28 mouse cellular contexts compared by ENCODE assay signal in the genomic region with DNA sequence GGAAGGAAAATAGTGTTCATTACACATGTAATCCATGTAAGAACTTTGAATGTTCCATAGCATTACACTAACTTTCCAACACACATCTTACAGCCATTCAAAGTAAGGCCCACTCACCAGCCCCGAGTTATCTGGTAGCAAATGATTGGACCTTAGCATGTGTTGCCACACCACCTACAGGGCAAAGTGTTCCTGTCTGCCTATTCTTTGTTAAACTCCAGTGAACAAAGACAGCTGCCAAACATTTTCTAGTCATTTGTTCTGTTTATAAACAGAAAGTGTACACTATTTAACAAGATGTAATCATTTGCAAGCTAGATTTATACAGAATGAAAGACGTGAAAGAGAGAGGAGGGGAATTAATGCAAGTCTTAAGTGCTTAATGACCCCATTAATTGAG.
A peak's percentile ranks its signal among the peaks of the same experiment; 100 is the strongest.
DNase-seq lines count a peak whose midpoint lies in the region; ATAC-seq lines count a peak whose summit lies in the region.
"Had no signal": no experiment of that assay in that cellular context is flagged by ENCODE, and none has a peak within 500 bp of the region (broad histone marks: within the 10 kb centered on the region; RNA-seq: fewer than 3 reads in every experiment).

No protein-coding gene starts in this region.

- 41% methylated on average over 2 of the region's 2 CpGs for WGBS in forebrain, embryonic 13.5 days
- 60% methylated on average over 2 of the region's 2 CpGs for WGBS in forebrain, embryonic 11.5 days
- 61% methylated on average over 2 of the region's 2 CpGs for WGBS in kidney, embryonic 14.5 days
- WGBS in intestine, embryonic 16.5 days: 40% methylated on average over 2 of the region's 2 CpGs

- H3K9ac ChIP-seq in forebrain, embryonic 13.5 days: no peak overlapping the region
- no peak overlapping the region for H3K9ac ChIP-seq in forebrain, embryonic 11.5 days (ENCODE audit: low read length)
- no peak overlapping the region for H3K9ac ChIP-seq in kidney, embryonic 14.5 days (ENCODE audit: low read depth, low read length)
- H3K9ac ChIP-seq in intestine, embryonic 16.5 days (ENCODE audit: low read depth, low read length): no peak overlapping the region
- H3K9ac ChIP-seq: embryonic facial prominence, embryonic 15.5 days; forebrain, embryonic 15.5 days; heart, embryonic 13.5 days; hindbrain, embryonic 15.5 days; limb, embryonic 15.5 days; stomach, embryonic 15.5 days had no signal

- H3K9me3 ChIP-seq in forebrain, embryonic 13.5 days (replicated peaks): no peaks in the 10 kb centered on the region
- no peaks in the 10 kb centered on the region for H3K9me3 ChIP-seq in forebrain, embryonic 11.5 days (ENCODE audit: control insufficient read depth, low read length)
- H3K9me3 ChIP-seq in kidney, embryonic 14.5 days (ENCODE audit: control insufficient read depth, low read length): no peaks in the 10 kb centered on the region
- H3K9me3 ChIP-seq in intestine, embryonic 16.5 days (ENCODE audit: control insufficient read depth, low read length): no peaks in the 10 kb centered on the region
- H3K9me3 ChIP-seq: embryonic facial prominence, embryonic 10.5 days; embryonic facial prominence, embryonic 15.5 days; forebrain, embryonic 15.5 days; heart, embryonic 13.5 days; hindbrain, embryonic 10.5 days; hindbrain, embryonic 15.5 days; limb, embryonic 10.5 days; limb, embryonic 15.5 days; stomach, embryonic 15.5 days had no signal

- peak; percentile 30; the same call in 1 of the 2 replicates for ATAC-seq in forebrain, embryonic 13.5 days
- ATAC-seq in forebrain, embryonic 11.5 days (replicated peaks; ENCODE audit: low FRiP score): no peak
- ATAC-seq in kidney, embryonic 14.5 days (ENCODE audit: low FRiP score, low TSS enrichment): no peak
- ATAC-seq in intestine, embryonic 16.5 days: peak; percentile 78

- no peak for DNase-seq in forebrain, embryonic 11.5 days (ENCODE audit: low spot score)
- peak; percentile 52 to 56 for DNase-seq in kidney, adult 8-10 months
- DNase-seq in kidney, postnatal 25 days: peak; percentile 39 to 58
- no peak for DNase-seq in heart, postnatal 36 days
- no peak for DNase-seq in gastrocnemius, adult 8-10 months (ENCODE audit: low spot score in 2 of 2)
- DNase-seq: adrenal gland, adult 8-10 months; cerebellum, adult 8-10 months; cerebellum, postnatal 25 days; gastrocnemius, postnatal 10 days; heart, postnatal 10 days; lung, adult 2 months; lung, postnatal 10 days; midbrain, embryonic 14.5 days; thymus, postnatal 14 days had no signal

- intact Hi-C loops in heart, postnatal 36 days (cut with DNase I): no loop called here

- no peak overlapping the region for H3K4me2 ChIP-seq in forebrain, embryonic 13.5 days
- H3K4me2 ChIP-seq in forebrain, embryonic 11.5 days (ENCODE audit: low read depth, low read length, severe bottlenecking): no peak overlapping the region
- H3K4me2 ChIP-seq in kidney, embryonic 14.5 days (replicated peaks; ENCODE audit: low read depth, low read length): no peak overlapping the region
- H3K4me2 ChIP-seq in intestine, embryonic 16.5 days (ENCODE audit: low read depth, low read length): no peak overlapping the region
- H3K4me2 ChIP-seq: embryonic facial prominence, embryonic 15.5 days; forebrain, embryonic 15.5 days; heart, embryonic 13.5 days; hindbrain, embryonic 15.5 days; limb, embryonic 15.5 days; stomach, embryonic 15.5 days had no signal

- no peaks in the 10 kb centered on the region for H3K27me3 ChIP-seq in forebrain, embryonic 13.5 days
- H3K27me3 ChIP-seq in forebrain, embryonic 11.5 days (ENCODE audit: control insufficient read depth, insufficient read depth, low read length): no peaks in the 10 kb centered on the region
- H3K27me3 ChIP-seq in kidney, embryonic 14.5 days (ENCODE audit: control insufficient read depth, insufficient read depth, low read length): no peaks in the 10 kb centered on the region
- no peaks in the 10 kb centered on the region for H3K27me3 ChIP-seq in intestine, embryonic 16.5 days (replicated peaks; ENCODE audit: control insufficient read depth, insufficient read depth, low read length)
- H3K27me3 ChIP-seq: CH12.LX; embryonic facial prominence, embryonic 15.5 days; forebrain, embryonic 15.5 days; heart, embryonic 13.5 days; hindbrain, embryonic 15.5 days; limb, embryonic 15.5 days; stomach, embryonic 15.5 days had no signal

- no peaks in the 10 kb centered on the region for H3K36me3 ChIP-seq in forebrain, embryonic 13.5 days (ENCODE audit: poor library complexity, severe bottlenecking)
- no peaks in the 10 kb centered on the region for H3K36me3 ChIP-seq in forebrain, embryonic 11.5 days (ENCODE audit: control insufficient read depth, insufficient read depth, low read length)
- no peaks in the 10 kb centered on the region for H3K36me3 ChIP-seq in kidney, embryonic 14.5 days (ENCODE audit: control insufficient read depth, insufficient read depth, low read length)
- H3K36me3 ChIP-seq in intestine, embryonic 16.5 days (ENCODE audit: control insufficient read depth, insufficient read depth, low read length): no peaks in the 10 kb centered on the region
- H3K36me3 ChIP-seq: embryonic facial prominence, embryonic 10.5 days; embryonic facial prominence, embryonic 15.5 days; forebrain, embryonic 15.5 days; heart, embryonic 13.5 days; hindbrain, embryonic 10.5 days; hindbrain, embryonic 15.5 days; limb, embryonic 10.5 days; limb, embryonic 15.5 days; stomach, embryonic 15.5 days had no signal

- no peak overlapping the region for H3K27ac ChIP-seq in forebrain, embryonic 13.5 days
- no peak overlapping the region for H3K27ac ChIP-seq in forebrain, embryonic 11.5 days (ENCODE audit: low read depth, low read length)
- no peak overlapping the region for H3K27ac ChIP-seq in kidney, embryonic 14.5 days (ENCODE audit: low read depth, low read length)
- H3K27ac ChIP-seq in intestine, embryonic 16.5 days (ENCODE audit: low read length): no peak overlapping the region; the same call in 1 of the 2 replicates
- H3K27ac ChIP-seq: embryonic facial prominence, embryonic 10.5 days; embryonic facial prominence, embryonic 15.5 days; forebrain, embryonic 15.5 days; heart, embryonic 13.5 days; hindbrain, embryonic 10.5 days; hindbrain, embryonic 15.5 days; layer of hippocampus, adult 2 months; limb, embryonic 10.5 days; limb, embryonic 15.5 days; stomach, embryonic 15.5 days had no signal

- no peak overlapping the region for H3K4me3 ChIP-seq in forebrain, embryonic 13.5 days
- H3K4me3 ChIP-seq in forebrain, embryonic 11.5 days (ENCODE audit: low read depth, low read length): no peak overlapping the region
- no peak overlapping the region for H3K4me3 ChIP-seq in kidney, embryonic 14.5 days (ENCODE audit: low read length)
- H3K4me3 ChIP-seq in intestine, embryonic 16.5 days (ENCODE audit: low read length): no peak overlapping the region
- H3K4me3 ChIP-seq: embryonic facial prominence, embryonic 10.5 days; embryonic facial prominence, embryonic 15.5 days; forebrain, embryonic 15.5 days; heart, embryonic 13.5 days; hindbrain, embryonic 10.5 days; hindbrain, embryonic 15.5 days; layer of hippocampus, adult 2 months; limb, embryonic 10.5 days; limb, embryonic 15.5 days; stomach, embryonic 15.5 days had no signal

- H3K4me1 ChIP-seq in forebrain, embryonic 13.5 days: no peaks in the 10 kb centered on the region
- no peaks in the 10 kb centered on the region for H3K4me1 ChIP-seq in forebrain, embryonic 11.5 days (replicated peaks; ENCODE audit: control insufficient read depth, insufficient read depth, low read length)
- H3K4me1 ChIP-seq in kidney, embryonic 14.5 days (ENCODE audit: control insufficient read depth, insufficient read depth, low read length): no peaks in the 10 kb centered on the region
- H3K4me1 ChIP-seq in intestine, embryonic 16.5 days (ENCODE audit: control insufficient read depth, insufficient read depth, low read length): no peaks in the 10 kb centered on the region
- H3K4me1 ChIP-seq: embryonic facial prominence, embryonic 10.5 days; embryonic facial prominence, embryonic 15.5 days; heart, embryonic 13.5 days; hindbrain, embryonic 10.5 days; hindbrain, embryonic 15.5 days; limb, embryonic 10.5 days; limb, embryonic 15.5 days; stomach, embryonic 15.5 days had no signal

Comparison
In these comparisons a context has a peak if more than half of its experiments do, and no peak if none do; other contexts are left out.
1. ATAC-seq: peak in forebrain, embryonic 13.5 days (single experiment) and intestine, embryonic 16.5 days (single experiment); none in forebrain, embryonic 11.5 days (single experiment) and kidney, embryonic 14.5 days (single experiment).
2. DNase-seq: peak in kidney, adult 8-10 months (2 of 2) and kidney, postnatal 25 days (2 of 2); none in forebrain, embryonic 11.5 days (single experiment), heart, postnatal 36 days (0 of 2) and gastrocnemius, adult 8-10 months (0 of 2).